Mouse (Mus musculus) 416B (cell line): ENCODE data around the gene Fitm2.

ENCODE experiments used
- DNase-seq: peaks from one replicate; pipeline ENCODE4 v3.0.0; 2011; ENCODE audit warnings: low read depth

Fitm2 gene

GRCm38 (mm10) chr2:163472466-163472851 lies at the start of gene Fitm2:
Gene Fitm2 (minus strand): TSS chr2:163472629.
- DNase-seq, result peak; percentile 96

GRCm38 (mm10) chr2:163506300-163507004 lies 34.0 kb upstream of the Fitm2 start, which contains the start of gene Hnf4a:
Gene Hnf4a (plus strand): TSS chr2:163506808.
- DNase-seq, result no peak

DNA sequence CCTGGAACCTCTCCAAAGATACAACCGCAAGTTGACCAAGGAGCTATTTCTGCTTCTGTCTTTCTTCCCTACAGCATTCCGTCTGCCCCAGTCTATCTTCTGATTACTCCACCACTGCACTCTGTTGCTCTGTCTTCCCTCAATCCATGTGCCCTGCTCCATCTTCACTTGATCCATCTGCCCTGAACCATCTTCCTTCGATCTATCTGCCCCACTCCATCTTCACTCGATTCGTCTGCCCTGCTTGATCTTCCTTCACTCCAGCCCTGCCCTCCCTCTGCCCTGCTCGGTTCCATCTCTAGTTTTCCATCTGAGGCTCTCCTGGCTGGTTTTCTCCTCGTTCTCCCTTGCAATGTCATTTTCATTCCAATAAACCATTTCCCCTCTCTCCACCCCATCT lies 30.8 kb upstream of the Fitm2 start:
- no peak for DNase-seq

DNA sequence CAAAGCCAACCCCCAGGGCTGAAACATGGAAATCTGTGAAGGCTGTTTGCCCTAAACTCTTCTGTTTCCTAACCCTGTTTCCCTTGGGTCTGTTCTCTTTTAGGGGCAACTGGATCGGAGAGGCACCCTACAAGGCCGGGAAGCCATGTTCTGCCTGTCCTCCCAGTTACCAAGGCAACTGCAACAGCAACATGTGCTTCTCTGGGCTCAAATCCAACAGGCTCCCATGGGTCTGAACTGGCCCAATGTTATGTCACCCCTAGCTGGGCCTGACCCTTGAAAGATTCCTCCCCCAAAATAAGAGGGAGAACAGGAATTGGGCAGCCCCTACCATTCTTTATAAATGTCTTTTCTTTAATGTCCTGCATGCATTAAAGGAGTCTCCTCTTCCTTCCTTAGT lies 29.8 kb upstream of the Fitm2 start:
- no peak for DNase-seq

- no peak for DNase-seq
Measured at GRCm38 (mm10) chr2:163494456-163494855, 22.0 kb upstream of the Fitm2 start.

DNA sequence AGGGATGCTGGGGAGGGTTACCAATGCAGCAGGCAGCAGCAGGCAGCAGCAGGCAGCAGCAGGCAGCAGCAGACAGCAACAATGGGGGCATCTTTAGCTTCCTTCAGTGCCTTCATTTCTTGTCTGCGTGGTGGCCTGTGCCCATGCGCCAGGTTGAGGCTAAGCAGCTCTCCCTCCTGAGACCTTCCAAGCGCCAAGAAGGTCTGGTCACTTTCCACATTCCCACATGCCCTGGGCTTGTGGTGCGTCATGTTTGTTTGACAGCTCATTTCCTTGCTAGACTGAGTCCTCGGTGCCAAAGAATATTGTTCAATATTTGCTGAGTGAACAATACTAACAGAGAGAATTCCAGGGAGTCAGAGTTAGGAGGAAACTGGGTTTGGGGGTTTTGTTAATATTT lies 21.5 kb upstream of the Fitm2 start:
- no peak for DNase-seq

GRCm38 (mm10) chr2:163493031-163493430 lies 20.6 kb upstream of the Fitm2 start:
- no peak for DNase-seq

- DNase-seq, result no peak
Measured at GRCm38 (mm10) chr2:163492018-163492417, 19.6 kb upstream of the Fitm2 start, which contains the start of gene R3hdml. Gene R3hdml (plus strand): TSS chr2:163492318.

DNA sequence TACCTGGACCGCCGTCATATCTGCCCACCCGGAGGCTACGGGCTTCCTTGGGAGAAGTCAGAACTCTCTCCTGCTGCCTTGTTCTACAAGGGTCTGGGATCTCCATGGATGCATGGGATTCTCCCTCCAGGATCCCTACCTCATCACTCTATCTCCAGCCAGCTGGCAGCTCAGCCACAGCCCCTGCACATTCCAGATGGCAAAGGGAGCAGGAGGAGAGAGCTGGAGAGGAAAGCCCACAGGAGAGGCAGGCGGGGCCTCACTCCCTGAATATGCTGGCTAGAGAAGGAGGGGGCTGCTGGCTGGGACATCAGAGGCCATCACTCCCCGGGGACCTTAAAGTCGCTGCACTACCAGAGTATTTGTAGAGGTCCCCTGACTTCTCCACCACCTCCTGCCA lies 18.9 kb upstream of the Fitm2 start:
- DNase-seq, result no peak

DNA sequence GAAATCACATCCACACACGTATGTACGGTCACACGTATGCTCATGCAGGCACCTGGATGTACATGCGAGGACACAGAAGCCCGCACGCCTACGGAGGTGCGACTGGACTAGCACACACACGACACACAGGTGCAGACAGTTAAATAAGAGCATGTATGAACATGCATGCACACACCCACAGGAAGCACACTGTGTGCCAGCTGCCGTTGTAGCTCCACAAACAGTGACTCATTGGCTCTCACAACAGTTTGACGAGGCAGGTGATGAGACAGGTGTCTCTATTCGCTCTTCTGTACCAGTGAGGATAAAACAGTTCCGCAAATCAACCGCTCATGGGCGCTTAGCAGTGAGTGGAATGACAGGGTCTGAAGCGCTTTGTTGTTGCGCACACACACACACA lies 18.2 kb upstream of the Fitm2 start:
- DNase-seq, result no peak

- no peak for DNase-seq
Measured at GRCm38 (mm10) chr2:163489725-163490291, 17.4 kb upstream of the Fitm2 start.

DNA sequence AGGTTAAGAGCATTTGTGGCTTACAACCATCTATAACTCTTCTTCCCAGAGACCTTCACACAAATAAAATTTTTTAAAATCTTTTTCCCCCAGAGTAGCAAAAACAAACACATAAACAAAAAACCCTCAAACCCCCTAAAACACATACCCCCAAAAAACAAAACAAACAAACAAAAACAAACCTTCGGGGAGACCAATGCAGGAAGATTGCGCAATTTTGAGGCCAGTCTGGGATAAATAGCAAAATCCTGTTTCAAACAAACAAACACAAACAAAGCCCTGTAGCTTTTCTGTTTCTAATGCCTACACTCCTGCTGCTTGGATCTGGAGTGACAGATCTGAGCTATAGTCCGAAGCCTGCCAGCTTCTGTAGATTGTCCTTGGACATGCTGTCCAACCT lies 14.9 kb upstream of the Fitm2 start:
- no peak for DNase-seq

- no peak for DNase-seq
Measured at GRCm38 (mm10) chr2:163481539-163482029, 9.2 kb upstream of the Fitm2 start.

DNA sequence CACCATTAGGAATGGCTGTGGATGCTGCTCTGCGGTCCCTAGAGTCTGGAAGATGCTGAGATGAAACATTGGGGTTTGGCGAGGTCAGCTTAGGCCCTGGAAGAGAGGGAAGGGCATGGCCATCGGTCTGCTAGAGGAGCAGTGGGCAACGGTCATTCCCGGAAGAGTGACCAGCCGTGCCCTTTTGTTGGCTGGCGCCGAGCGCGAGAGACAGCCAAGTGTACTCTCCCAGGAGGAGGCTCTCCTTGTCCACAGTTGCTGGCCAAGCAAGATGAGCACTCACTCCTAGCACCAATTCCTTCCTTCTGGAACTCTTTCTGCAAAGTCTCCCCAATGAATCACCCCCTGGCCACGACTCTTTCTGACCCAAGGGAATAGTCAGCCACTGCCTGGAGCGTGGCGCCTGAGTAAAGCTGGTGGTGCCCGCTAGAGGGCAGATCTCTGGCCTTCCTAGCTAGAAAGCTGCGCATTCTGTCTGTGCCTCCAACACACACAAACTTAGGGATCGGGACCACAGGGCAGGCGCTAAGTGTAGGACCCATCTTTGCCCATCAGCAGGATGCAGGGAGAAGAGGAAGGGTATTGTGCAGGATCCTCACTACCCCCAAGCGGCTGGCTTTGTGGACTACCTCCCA lies 7.9 kb upstream of the Fitm2 start:
- DNase-seq, result no peak

GRCm38 (mm10) chr2:163471710-163472465 lies 541 bp downstream of the Fitm2 start:
- peak; percentile 24 for DNase-seq

DNA sequence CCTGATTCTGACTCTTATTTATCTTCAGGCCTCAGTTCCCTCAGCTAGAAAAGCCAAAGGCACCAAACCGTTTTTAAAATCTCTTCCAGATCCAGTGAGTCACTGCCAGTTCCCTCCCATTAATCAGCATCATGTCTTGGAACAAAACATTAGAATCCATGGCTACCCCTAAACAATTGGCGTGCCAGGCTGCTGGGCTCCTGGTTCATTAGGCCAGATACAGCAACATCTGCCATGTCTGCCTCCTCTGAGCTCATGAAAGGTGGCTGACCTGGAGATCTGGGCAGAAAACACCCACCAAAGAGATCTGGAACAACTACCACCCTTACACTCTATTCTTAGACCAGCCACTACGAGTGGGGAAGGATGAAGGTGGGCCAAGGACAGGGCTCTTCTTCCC lies 1.3 kb downstream of the Fitm2 start:
- DNase-seq, result no peak

- no peak for DNase-seq
Measured at GRCm38 (mm10) chr2:163469711-163470110, 2.7 kb downstream of the Fitm2 start.

GRCm38 (mm10) chr2:163468866-163469265 lies 3.6 kb downstream of the Fitm2 start:
- no peak for DNase-seq

DNA sequence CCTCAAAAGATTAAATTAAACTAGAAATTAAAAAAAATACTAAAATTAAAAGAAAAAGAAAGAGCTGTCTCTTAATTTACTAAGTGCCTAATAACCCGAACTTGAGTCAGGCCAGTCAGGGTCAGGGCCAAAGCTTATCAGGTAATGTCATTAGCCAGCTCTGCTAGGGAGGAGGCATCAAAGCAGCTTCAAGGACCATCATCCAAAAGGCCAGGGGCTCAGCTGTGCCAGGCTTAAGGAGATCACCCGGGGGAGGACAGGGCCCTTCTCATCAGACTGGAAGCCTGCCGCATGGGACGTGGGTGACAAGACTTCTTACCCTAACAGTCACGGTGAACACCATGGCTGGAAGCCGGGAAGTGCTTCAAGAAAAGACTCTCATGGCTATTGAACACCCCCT lies 4.8 kb downstream of the Fitm2 start:
- DNase-seq, result no peak

DNA sequence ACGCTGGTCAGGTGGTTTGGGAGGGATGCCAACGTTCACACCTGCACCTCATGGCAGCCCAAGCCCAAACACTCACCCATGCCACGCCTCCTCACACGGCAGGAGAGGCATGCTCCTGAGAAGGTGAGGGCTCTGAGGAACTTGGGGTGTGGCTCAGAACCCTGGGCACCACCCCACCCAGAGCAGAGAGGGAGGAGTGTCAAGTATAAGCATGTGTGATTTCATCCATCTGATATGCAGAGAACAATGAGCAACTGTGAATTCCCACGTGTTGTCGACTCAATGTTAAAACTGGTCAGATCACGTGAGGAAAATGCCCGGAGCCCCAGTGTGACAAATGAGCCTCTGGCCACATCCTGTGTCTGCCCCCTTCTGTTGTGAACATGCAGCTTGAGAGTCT lies 5.7 kb downstream of the Fitm2 start:
- no peak for DNase-seq

DNA sequence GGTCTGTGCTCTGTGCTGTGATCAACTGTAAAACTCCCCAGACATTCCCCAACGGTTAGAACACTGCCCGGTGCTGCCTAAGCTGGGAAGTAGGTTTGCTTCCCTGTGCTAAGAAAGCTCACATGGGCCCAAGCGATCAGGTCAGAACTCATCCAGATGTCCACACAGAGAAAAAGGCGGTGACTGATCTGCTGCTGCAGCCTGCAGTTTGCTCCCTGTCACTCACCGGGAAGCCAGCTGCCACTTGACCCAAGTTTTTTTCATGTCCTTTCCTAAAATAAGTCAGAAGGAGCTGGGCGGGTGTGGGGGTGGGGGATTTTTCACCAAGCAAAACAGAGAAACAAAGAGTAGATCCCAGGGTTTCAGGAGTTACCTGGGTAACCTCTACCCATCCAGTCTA lies 7.9 kb downstream of the Fitm2 start:
- DNase-seq, result no peak

- no peak for DNase-seq
Measured at GRCm38 (mm10) chr2:163463998-163464397, 8.4 kb downstream of the Fitm2 start.
